Mouse (Mus musculus): Measurements from ENCODE around the gene Rsl1. TPM values are rescaled to one million over a fixed set of nuclear protein-coding genes. Genes with fewer than 3 reads are reported as not detected.
"Not testable (repeated sequence)": the region's sequence is repeated elsewhere in the genome, so short reads cannot be mapped to it uniquely, and the experiment has no call there.

Rsl1 gene
- 2.3 and 2.7 TPM in 2 replicates for polyA plus RNA-seq (2014; fragmentation: Nextera tagmentation; extraction: Ambion mirVana)

- H3K9me3 ChIP-seq (ENCODE audit: control insufficient read depth, low read length); H3K4me1 ChIP-seq (replicated peaks; ENCODE audit: control insufficient read depth, insufficient read depth, low read length); H3K36me3 ChIP-seq (ENCODE audit: control insufficient read depth, insufficient read depth, low read length); H3K27ac ChIP-seq (ENCODE audit: low read depth, low read length); H3K27me3 ChIP-seq (replicated peaks; ENCODE audit: control insufficient read depth, insufficient read depth, low read length): not testable (repeated sequence)
- peak within 1 kb of the TSS; percentile 62 for H3K9ac ChIP-seq (ENCODE audit: low read depth, low read length)
- under 1% methylated on average over 17 of the region's 17 CpGs for WGBS
- H3K4me3 ChIP-seq (ENCODE audit: low read depth, low read length), result peak within 1 kb of the TSS; percentile 63
- ATAC-seq (replicated peaks; ENCODE audit: low FRiP score) (peak; percentile 95), DNase-seq (ENCODE audit: low spot score) (peak; percentile 74)
- H3K4me2 ChIP-seq, result peak within 1 kb of the TSS; percentile 65
Measured at GRCm38 (mm10) chr13:67172991-67173722, at the start of gene Rsl1. Rsl1 (plus strand) TSS chr13:67173182.

- H3K27ac ChIP-seq (ENCODE audit: low read depth, low read length), result no peak overlapping the region
- no peak overlapping the region for H3K4me3 ChIP-seq (ENCODE audit: low read depth, low read length)
- WGBS, result 81% methylated on average over 1 of the region's 1 CpGs
- ATAC-seq (replicated peaks; ENCODE audit: low FRiP score) (no peak), DNase-seq (ENCODE audit: low spot score) (no peak)
- no peaks in the 10 kb centered on the region for H3K36me3 ChIP-seq (ENCODE audit: control insufficient read depth, insufficient read depth, low read length)
- no peaks in the 10 kb centered on the region for H3K9me3 ChIP-seq (ENCODE audit: control insufficient read depth, low read length)
- no peak overlapping the region for H3K9ac ChIP-seq (ENCODE audit: low read depth, low read length)
- no peaks in the 10 kb centered on the region for H3K4me1 ChIP-seq (replicated peaks; ENCODE audit: control insufficient read depth, insufficient read depth, low read length)
- H3K4me2 ChIP-seq, result no peak overlapping the region
- H3K27me3 ChIP-seq (replicated peaks; ENCODE audit: control insufficient read depth, insufficient read depth, low read length), result no peaks in the 10 kb centered on the region
Measured at GRCm38 (mm10) chr13:67124460-67124859, 48.5 kb upstream of the Rsl1 start.

DNA sequence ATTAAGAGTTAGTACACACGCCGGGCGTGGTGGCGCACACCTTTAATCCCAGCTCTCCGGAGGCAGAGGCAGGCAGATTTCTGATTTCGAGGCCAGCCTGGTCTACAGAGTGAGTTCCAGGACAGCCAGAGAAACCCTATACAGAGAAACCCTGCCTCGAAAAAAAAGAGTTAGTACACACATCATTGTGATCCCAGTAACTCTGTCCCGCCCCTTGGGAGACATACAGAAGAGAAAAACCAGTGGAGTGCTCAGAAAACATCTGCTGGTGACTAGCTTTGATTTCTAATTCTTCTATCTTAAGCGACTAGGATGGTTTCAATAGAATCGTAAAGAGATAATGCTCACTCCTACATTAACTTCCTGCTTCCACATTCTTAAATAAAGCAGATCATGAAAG, 45.5 kb upstream of the Rsl1 start:
- H3K9me3 ChIP-seq (ENCODE audit: control insufficient read depth, low read length); H3K4me1 ChIP-seq (replicated peaks; ENCODE audit: control insufficient read depth, insufficient read depth, low read length); H3K4me3 ChIP-seq (ENCODE audit: low read depth, low read length); DNase-seq (ENCODE audit: low spot score); H3K27me3 ChIP-seq (replicated peaks; ENCODE audit: control insufficient read depth, insufficient read depth, low read length); H3K36me3 ChIP-seq (ENCODE audit: control insufficient read depth, insufficient read depth, low read length); ATAC-seq (replicated peaks; ENCODE audit: low FRiP score); H3K9ac ChIP-seq (ENCODE audit: low read depth, low read length); H3K27ac ChIP-seq (ENCODE audit: low read depth, low read length): not testable (repeated sequence)
- 73% methylated on average over 10 of the region's 10 CpGs for WGBS
- peak overlapping the region; percentile 78 for H3K4me2 ChIP-seq

- H3K36me3 ChIP-seq (ENCODE audit: control insufficient read depth, insufficient read depth, low read length), result no peaks in the 10 kb centered on the region
- 1% methylated on average over 18 of the region's 18 CpGs for WGBS
- H3K4me1 ChIP-seq (replicated peaks; ENCODE audit: control insufficient read depth, insufficient read depth, low read length), result no peaks in the 10 kb centered on the region
- no peaks in the 10 kb centered on the region for H3K9me3 ChIP-seq (ENCODE audit: control insufficient read depth, low read length)
- H3K4me2 ChIP-seq, result peak overlapping the region; percentile 78
- ATAC-seq (replicated peaks; ENCODE audit: low FRiP score) (peak; percentile 90), DNase-seq (ENCODE audit: low spot score) (peak; percentile 78)
- H3K27me3 ChIP-seq (replicated peaks; ENCODE audit: control insufficient read depth, insufficient read depth, low read length), result no peaks in the 10 kb centered on the region
- peak overlapping the region; percentile 77 for H3K4me3 ChIP-seq (ENCODE audit: low read depth, low read length)
- H3K27ac ChIP-seq (ENCODE audit: low read depth, low read length), result peak overlapping the region; percentile 39; the same call in 1 of the 2 replicates
- peak overlapping the region; percentile 71 for H3K9ac ChIP-seq (ENCODE audit: low read depth, low read length)
Measured at GRCm38 (mm10) chr13:67128038-67128721, 44.8 kb upstream of the Rsl1 start.

GRCm38 (mm10) chr13:67166122-67166521, 6.9 kb upstream of the Rsl1 start:
- H3K36me3 ChIP-seq (ENCODE audit: control insufficient read depth, insufficient read depth, low read length); DNase-seq (ENCODE audit: low spot score); H3K9ac ChIP-seq (ENCODE audit: low read depth, low read length); H3K9me3 ChIP-seq (ENCODE audit: control insufficient read depth, low read length); H3K4me1 ChIP-seq (replicated peaks; ENCODE audit: control insufficient read depth, insufficient read depth, low read length); ATAC-seq (replicated peaks; ENCODE audit: low FRiP score); H3K27ac ChIP-seq (ENCODE audit: low read depth, low read length); H3K27me3 ChIP-seq (replicated peaks; ENCODE audit: control insufficient read depth, insufficient read depth, low read length); H3K4me2 ChIP-seq; H3K4me3 ChIP-seq (ENCODE audit: low read depth, low read length): not testable (repeated sequence)
- WGBS, result 52% methylated on average over 4 of the region's 4 CpGs

DNA sequence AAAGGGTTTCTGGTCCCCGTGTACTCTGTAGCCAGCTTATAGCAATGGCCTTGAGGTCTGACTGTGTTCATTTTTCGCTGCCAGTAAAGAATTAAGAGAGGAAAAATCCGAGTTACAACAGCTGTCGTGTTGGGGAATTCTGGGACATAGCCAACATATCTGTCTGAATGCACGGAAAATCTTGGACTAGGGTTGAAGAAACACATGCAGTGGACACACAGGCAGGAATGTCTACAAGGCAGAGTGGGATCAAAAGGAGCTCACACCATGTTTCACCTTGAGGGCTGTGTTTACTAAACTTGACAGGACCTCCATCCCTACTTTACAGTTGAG, 707 bp downstream of the Rsl1 start:
- DNase-seq (ENCODE audit: low spot score) (no peak), ATAC-seq (replicated peaks; ENCODE audit: low FRiP score) (no peak)
- H3K4me3 ChIP-seq (ENCODE audit: low read depth, low read length), result peak overlapping the region; percentile 63
- 26% methylated on average over 5 of the region's 5 CpGs for WGBS
- H3K4me1 ChIP-seq (replicated peaks; ENCODE audit: control insufficient read depth, insufficient read depth, low read length), result no peaks in the 10 kb centered on the region; the same call in 1 of the 2 replicates
- H3K36me3 ChIP-seq (ENCODE audit: control insufficient read depth, insufficient read depth, low read length), result no peaks in the 10 kb centered on the region
- no peaks in the 10 kb centered on the region for H3K9me3 ChIP-seq (ENCODE audit: control insufficient read depth, low read length)
- peak overlapping the region; percentile 65 for H3K4me2 ChIP-seq
- no peak overlapping the region for H3K27ac ChIP-seq (ENCODE audit: low read depth, low read length)
- no peaks in the 10 kb centered on the region for H3K27me3 ChIP-seq (replicated peaks; ENCODE audit: control insufficient read depth, insufficient read depth, low read length)
- H3K9ac ChIP-seq (ENCODE audit: low read depth, low read length), result no peak overlapping the region

DNA sequence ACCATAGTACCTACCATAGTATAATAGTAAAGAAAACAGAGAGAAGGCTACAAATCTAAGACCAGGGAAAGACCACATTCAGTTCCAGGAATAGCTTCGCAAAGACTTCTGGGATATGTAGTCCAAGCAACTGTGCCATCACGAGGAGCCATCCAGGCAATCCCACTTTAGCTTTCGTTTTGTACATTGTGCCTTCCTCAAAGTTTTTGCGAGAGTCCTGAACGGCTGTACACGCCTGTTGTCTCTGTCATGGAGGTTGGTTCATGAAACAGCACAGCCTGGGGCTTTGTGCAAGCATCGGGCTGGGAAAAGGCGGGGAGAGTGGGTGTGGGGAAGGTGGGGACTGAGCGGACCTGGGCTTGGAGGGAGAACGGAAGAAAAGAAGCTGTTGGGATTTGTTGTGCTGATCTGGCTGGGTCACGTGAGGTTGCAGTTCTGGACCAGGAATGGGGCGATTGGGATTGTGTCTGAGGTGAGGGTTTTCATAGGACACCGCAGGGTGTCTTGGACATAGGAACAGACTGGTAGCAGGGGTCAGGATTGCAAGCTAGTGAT, 21.4 kb downstream of the Rsl1 start, which contains the start of gene Zfp455:
Gene Zfp455 (plus strand): TSS at position 167 of the 555 bp plus-strand sequence.
- H3K36me3 ChIP-seq (ENCODE audit: control insufficient read depth, insufficient read depth, low read length), result no peaks in the 10 kb centered on the region
- H3K4me2 ChIP-seq, result peak within 1 kb of the TSS; percentile 67
- H3K9ac ChIP-seq (ENCODE audit: low read depth, low read length), result peak within 1 kb of the TSS; percentile 73
- no peaks in the 10 kb centered on the region for H3K9me3 ChIP-seq (ENCODE audit: control insufficient read depth, low read length)
- peak within 1 kb of the TSS; percentile 70 for H3K4me3 ChIP-seq (ENCODE audit: low read depth, low read length)
- H3K4me1 ChIP-seq (replicated peaks; ENCODE audit: control insufficient read depth, insufficient read depth, low read length), result peaks cover 3% of the 10 kb centered on the region; the same call in 1 of the 2 replicates
- peak; percentile 70 for DNase-seq (ENCODE audit: low spot score)
- ATAC-seq (replicated peaks; ENCODE audit: low FRiP score), result peak; percentile 84
- 3% methylated on average over 13 of the region's 13 CpGs for WGBS
- no peaks in the 10 kb centered on the region for H3K27me3 ChIP-seq (replicated peaks; ENCODE audit: control insufficient read depth, insufficient read depth, low read length)
- H3K27ac ChIP-seq (ENCODE audit: low read depth, low read length), result no peak within 1 kb of the TSS

GRCm38 (mm10) chr13:67201656-67202055, 28.7 kb downstream of the Rsl1 start:
- DNase-seq (ENCODE audit: low spot score) (no peak), ATAC-seq (replicated peaks; ENCODE audit: low FRiP score) (no peak)
- Histone ChIP-seq H3K4me3 (ENCODE audit: low read depth, low read length) (no peak overlapping the region), H3K27ac (ENCODE audit: low read depth, low read length) (no peak overlapping the region), H3K4me1 (replicated peaks; ENCODE audit: control insufficient read depth, insufficient read depth, low read length) (no peaks in the 10 kb centered on the region), H3K36me3 (ENCODE audit: control insufficient read depth, insufficient read depth, low read length) (no peaks in the 10 kb centered on the region), H3K27me3 (replicated peaks; ENCODE audit: control insufficient read depth, insufficient read depth, low read length) (no peaks in the 10 kb centered on the region), H3K9ac (ENCODE audit: low read depth, low read length) (no peak overlapping the region), H3K4me2 (no peak overlapping the region), H3K9me3 (ENCODE audit: control insufficient read depth, low read length) (no peaks in the 10 kb centered on the region)
- 78% methylated on average over 3 of the region's 3 CpGs for WGBS

Measured in liver, embryonic 11.5 days (tissue).